Mouse (Mus musculus): ENCODE measurements around the gene Gimap3. TPM values are rescaled to one million over a fixed set of nuclear protein-coding genes. Genes with fewer than 3 reads are reported as not detected.

The Gimap3 gene
- polyA plus RNA-seq, 1 experiment from 2014 or later = not detected

- H3K4me2 ChIP-seq = no peak overlapping the region
- no peak overlapping the region for H3K27ac ChIP-seq
- WGBS = 10% methylated on average over 8 of the region's 8 CpGs
These were observed 1.4 kb upstream of the Gimap3 start for GRCm38 (mm10) chr6:48772030-48772429.

GRCm38 (mm10) chr6:48768933-48769332, 1.7 kb downstream of the Gimap3 start:
- H3K27ac ChIP-seq = no peak overlapping the region
- no peaks in the 10 kb centered on the region for H3K36me3 ChIP-seq
- WGBS = 83% methylated on average over 3 of the region's 3 CpGs
- no peak for ATAC-seq (ENCODE audit: insufficient number of reproducible peaks, insufficient read depth, low FRiP score, low TSS enrichment, low read depth)
- H3K4me1 ChIP-seq (replicated peaks) = 0 out of 2 replicates have a peak, but pooled peaks cover 2% of the 10 kb centered on the region
- H3K9ac ChIP-seq (replicated peaks) = no peak overlapping the region
- H3K4me3 ChIP-seq (replicated peaks) = no peak overlapping the region
- H3K4me2 ChIP-seq = no peak overlapping the region
- H3K9me3 ChIP-seq = peaks cover 5% of the 10 kb centered on the region; the same call in 1 of the 2 replicates
- H3K27me3 ChIP-seq = no peaks in the 10 kb centered on the region

More at GRCm38 (mm10) chr6:48772030-48772429, 1.4 kb upstream of the Gimap3 start:
- Histone ChIP-seq H3K4me3 (replicated peaks) (no peak overlapping the region), H3K36me3 (no peaks in the 10 kb centered on the region), H3K9ac (replicated peaks) (no peak overlapping the region), H3K9me3 (no peaks in the 10 kb centered on the region), H3K4me1 (replicated peaks) (0 out of 2 replicates have a peak, but pooled peaks cover 2% of the 10 kb centered on the region), H3K27me3 (no peaks in the 10 kb centered on the region)
- ATAC-seq (ENCODE audit: insufficient number of reproducible peaks, insufficient read depth, low FRiP score, low TSS enrichment, low read depth) = no peak; the same call in 1 of the 2 replicates

GRCm38 (mm10) chr6:48768178-48768869, 2.3 kb downstream of the Gimap3 start:
- Histone ChIP-seq H3K27me3 (no peaks in the 10 kb centered on the region), H3K4me3 (replicated peaks) (no peak overlapping the region), H3K36me3 (no peaks in the 10 kb centered on the region), H3K4me1 (replicated peaks) (0 out of 2 replicates have a peak, but pooled peaks cover 2% of the 10 kb centered on the region), H3K9me3 (peaks cover 5% of the 10 kb centered on the region; the same call in 1 of the 2 replicates), H3K27ac (no peak overlapping the region), H3K4me2 (no peak overlapping the region), H3K9ac (replicated peaks) (no peak overlapping the region)
- WGBS = 78% methylated on average over 9 of the region's 9 CpGs
- ATAC-seq (ENCODE audit: insufficient number of reproducible peaks, insufficient read depth, low FRiP score, low TSS enrichment, low read depth) = no peak

GRCm38 (mm10) chr6:48764496-48764895, 6.2 kb downstream of the Gimap3 start:
- no peak overlapping the region for H3K27ac ChIP-seq
- no peak overlapping the region for H3K4me3 ChIP-seq (replicated peaks)
- H3K27me3 ChIP-seq = no peaks in the 10 kb centered on the region
- peaks cover 5% of the 10 kb centered on the region; the same call in 1 of the 2 replicates for H3K9me3 ChIP-seq
- H3K4me1 ChIP-seq (replicated peaks) = no peaks in the 10 kb centered on the region
- no peak overlapping the region for H3K9ac ChIP-seq (replicated peaks)
- no peak for ATAC-seq (ENCODE audit: insufficient number of reproducible peaks, insufficient read depth, low FRiP score, low TSS enrichment, low read depth)
- no peaks in the 10 kb centered on the region for H3K36me3 ChIP-seq
- WGBS = 91% methylated on average over 10 of the region's 10 CpGs
- H3K4me2 ChIP-seq = no peak overlapping the region

GRCm38 (mm10) chr6:48763567-48764270, 6.9 kb downstream of the Gimap3 start:
- Histone ChIP-seq H3K27ac (no peak overlapping the region), H3K4me2 (no peak overlapping the region), H3K36me3 (no peaks in the 10 kb centered on the region), H3K27me3 (no peaks in the 10 kb centered on the region), H3K9me3 (peaks cover 5% of the 10 kb centered on the region; the same call in 1 of the 2 replicates), H3K9ac (replicated peaks) (no peak overlapping the region), H3K4me1 (replicated peaks) (no peaks in the 10 kb centered on the region), H3K4me3 (replicated peaks) (no peak overlapping the region)
- WGBS = 60% methylated on average over 7 of the region's 7 CpGs
- no peak for ATAC-seq (ENCODE audit: insufficient number of reproducible peaks, insufficient read depth, low FRiP score, low TSS enrichment, low read depth)

- 57% methylated on average over 7 of the region's 7 CpGs for WGBS
- peaks cover 10% of the 10 kb centered on the region; the same call in 1 of the 2 replicates for H3K4me1 ChIP-seq (replicated peaks)
- H3K9me3 ChIP-seq = no peaks in the 10 kb centered on the region
- no peak overlapping the region for H3K4me3 ChIP-seq (replicated peaks)
- ATAC-seq (ENCODE audit: insufficient number of reproducible peaks, insufficient read depth, low FRiP score, low TSS enrichment, low read depth) = no peak
- H3K4me2 ChIP-seq = no peak overlapping the region
- no peak overlapping the region for H3K9ac ChIP-seq (replicated peaks)
- H3K27ac ChIP-seq = no peak overlapping the region
- no peaks in the 10 kb centered on the region for H3K36me3 ChIP-seq
- peaks cover 34% of the 10 kb centered on the region for H3K27me3 ChIP-seq
These were observed 23.3 kb downstream of the Gimap3 start for GRCm38 (mm10) chr6:48747091-48747966.

- Histone ChIP-seq H3K27me3 (peaks cover 46% of the 10 kb centered on the region), H3K4me3 (replicated peaks) (no peak within 1 kb of the TSS), H3K4me2 (peak within 1 kb of the TSS; percentile 23; the same call in 1 of the 2 replicates), H3K27ac (0 out of 2 replicates have a peak within 1 kb of the TSS, but pooled peaks have one; percentile 59), H3K4me1 (replicated peaks) (peaks cover 11% of the 10 kb centered on the region; the same call in 1 of the 2 replicates), H3K9ac (replicated peaks) (no peak within 1 kb of the TSS), H3K36me3 (no peaks in the 10 kb centered on the region), H3K9me3 (no peaks in the 10 kb centered on the region)
- WGBS = 48% methylated on average over 16 of the region's 16 CpGs
- ATAC-seq (ENCODE audit: insufficient number of reproducible peaks, insufficient read depth, low FRiP score, low TSS enrichment, low read depth) = no peak
These were observed 24.4 kb downstream of the Gimap3 start, which contains the start of gene Gimap5 for GRCm38 (mm10) chr6:48745959-48746889. TSS of gene Gimap5 (plus strand) at chr6:48746197.

- ATAC-seq (ENCODE audit: insufficient number of reproducible peaks, insufficient read depth, low FRiP score, low TSS enrichment, low read depth) = no peak
- Histone ChIP-seq H3K4me2 (no peak overlapping the region), H3K27ac (no peak overlapping the region), H3K4me3 (replicated peaks) (no peak overlapping the region), H3K9me3 (no peaks in the 10 kb centered on the region), H3K9ac (replicated peaks) (no peak overlapping the region), H3K36me3 (no peaks in the 10 kb centered on the region), H3K4me1 (replicated peaks) (peaks cover 11% of the 10 kb centered on the region; the same call in 1 of the 2 replicates), H3K27me3 (peaks cover 53% of the 10 kb centered on the region)
- WGBS = 73% methylated on average over 2 of the region's 2 CpGs
These were observed 25.2 kb downstream of the Gimap3 start for GRCm38 (mm10) chr6:48745490-48745889.

- no peaks in the 10 kb centered on the region for H3K9me3 ChIP-seq
- peak overlapping the region; percentile 46 for H3K4me3 ChIP-seq (replicated peaks)
- peaks cover 11% of the 10 kb centered on the region; the same call in 1 of the 2 replicates for H3K4me1 ChIP-seq (replicated peaks)
- ATAC-seq (ENCODE audit: insufficient number of reproducible peaks, insufficient read depth, low FRiP score, low TSS enrichment, low read depth) = no peak; the same call in 1 of the 2 replicates
- H3K27me3 ChIP-seq = peaks cover 58% of the 10 kb centered on the region
- H3K27ac ChIP-seq = no peak overlapping the region
- peak overlapping the region; percentile 77 for H3K4me2 ChIP-seq
- H3K9ac ChIP-seq (replicated peaks) = no peak overlapping the region
- WGBS = 2% methylated on average over 52 of the region's 52 CpGs
- no peaks in the 10 kb centered on the region for H3K36me3 ChIP-seq
These were observed 28.0 kb downstream of the Gimap3 start for GRCm38 (mm10) chr6:48742422-48743351.

Data from limb, embryonic 12.5 days (tissue).